Mouse (Mus musculus) erythroblast, embryonic 14.5 days (primary cell): Measurements from ENCODE around the gene Gm20547. TPM values are rescaled to one million over a fixed set of nuclear protein-coding genes. Genes with fewer than 3 reads are reported as not detected.

Experiments
- H3K27me3 ChIP-seq: 2 replicates; pipeline ENCODE4 v1.6.1; 2012; ENCODE audit warnings: inconsistent platforms; ENCODE audit not compliant: control insufficient read depth
- H3K36me3 ChIP-seq: 2 replicates; pipeline ENCODE4 v1.6.1; 2012; ENCODE audit warnings: mild to moderate bottlenecking, inconsistent platforms; ENCODE audit not compliant: control insufficient read depth
- H3K4me1 ChIP-seq: 2 replicates; pipeline ENCODE4 v1.6.1; 2012; ENCODE audit warnings: inconsistent platforms; ENCODE audit not compliant: control insufficient read depth
- H3K4me3 ChIP-seq: replicated peaks from 2 replicates; pipeline ENCODE3; 2012; ENCODE audit warnings: moderate library complexity, mild to moderate bottlenecking, inconsistent platforms
- H3K9me3 ChIP-seq: 2 replicates; pipeline ENCODE4 v1.6.1; 2012; ENCODE audit warnings: low read length, inconsistent platforms, mixed read lengths; ENCODE audit not compliant: control insufficient read depth
- GATA1 ChIP-seq: IDR thresholded peaks from 2 replicates; pipeline ENCODE4 v1.6.1; 2012; ENCODE audit warnings: low read length, inconsistent platforms, mixed read lengths
- TAL1 ChIP-seq: IDR thresholded peaks from 3 replicates; pipeline ENCODE4 v1.6.1; 2012; ENCODE audit warnings: low read length, inconsistent platforms, mixed read lengths
- polyA plus RNA-seq: library from polyadenylated mRNA; stranded (reverse); fragments of >175 nt; gene quantifications from 2 replicates; pipeline ENCODE4 v1.2.3, GENCODE M21; 2012

The Gm20547 gene
- polyA plus RNA-seq, result not detected in 2 replicates

GRCm38 (mm10) chr17:34881683-34882310, at the start of gene Gm20547:
Gene Gm20547 (minus strand): TSS chr17:34882042.
- no peak for TF ChIP-seq GATA1
- no peak for TF ChIP-seq TAL1
- no peaks in the 10 kb centered on the region for H3K36me3 ChIP-seq
- peak within 1 kb of the TSS; percentile 41 for H3K4me3 ChIP-seq
- H3K27me3 ChIP-seq, result no peaks in the 10 kb centered on the region
- peaks cover 30% of the 10 kb centered on the region for H3K4me1 ChIP-seq
- no peaks in the 10 kb centered on the region for H3K9me3 ChIP-seq

GRCm38 (mm10) chr17:34931061-34931734, 49.4 kb upstream of the Gm20547 start, which contains the start of gene Neu1:
Gene Neu1 (plus strand): TSS chr17:34931253.
- H3K27me3 ChIP-seq, result no peaks in the 10 kb centered on the region
- H3K36me3 ChIP-seq, result peaks cover 5% of the 10 kb centered on the region
- peaks cover 18% of the 10 kb centered on the region for H3K4me1 ChIP-seq
- TF ChIP-seq TAL1 (no peak), GATA1 (no peak)
- peak within 1 kb of the TSS; percentile 68 for H3K4me3 ChIP-seq
- H3K9me3 ChIP-seq, result no peaks in the 10 kb centered on the region

DNA sequence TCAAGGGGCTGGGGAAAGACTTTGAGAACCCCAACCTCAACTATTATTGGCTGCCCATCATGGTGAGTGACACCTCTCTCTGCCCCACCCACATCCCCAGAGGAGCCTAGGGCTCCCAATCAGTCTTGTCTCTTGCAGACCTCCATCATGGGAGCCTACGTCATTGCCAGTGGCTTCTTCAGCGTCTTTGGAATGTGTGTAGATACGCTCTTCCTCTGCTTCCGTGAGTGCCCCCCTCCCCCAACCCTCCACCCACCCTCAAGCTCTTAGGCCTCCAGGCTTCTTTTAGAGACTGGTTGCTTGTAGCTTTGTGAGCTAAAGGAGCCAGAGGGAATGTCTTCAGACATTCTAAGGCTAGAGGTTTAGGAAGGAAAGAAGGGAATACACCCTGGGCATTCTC, 47.0 kb upstream of the Gm20547 start:
- TF ChIP-seq TAL1, result no peak
- no peak for TF ChIP-seq GATA1

DNA sequence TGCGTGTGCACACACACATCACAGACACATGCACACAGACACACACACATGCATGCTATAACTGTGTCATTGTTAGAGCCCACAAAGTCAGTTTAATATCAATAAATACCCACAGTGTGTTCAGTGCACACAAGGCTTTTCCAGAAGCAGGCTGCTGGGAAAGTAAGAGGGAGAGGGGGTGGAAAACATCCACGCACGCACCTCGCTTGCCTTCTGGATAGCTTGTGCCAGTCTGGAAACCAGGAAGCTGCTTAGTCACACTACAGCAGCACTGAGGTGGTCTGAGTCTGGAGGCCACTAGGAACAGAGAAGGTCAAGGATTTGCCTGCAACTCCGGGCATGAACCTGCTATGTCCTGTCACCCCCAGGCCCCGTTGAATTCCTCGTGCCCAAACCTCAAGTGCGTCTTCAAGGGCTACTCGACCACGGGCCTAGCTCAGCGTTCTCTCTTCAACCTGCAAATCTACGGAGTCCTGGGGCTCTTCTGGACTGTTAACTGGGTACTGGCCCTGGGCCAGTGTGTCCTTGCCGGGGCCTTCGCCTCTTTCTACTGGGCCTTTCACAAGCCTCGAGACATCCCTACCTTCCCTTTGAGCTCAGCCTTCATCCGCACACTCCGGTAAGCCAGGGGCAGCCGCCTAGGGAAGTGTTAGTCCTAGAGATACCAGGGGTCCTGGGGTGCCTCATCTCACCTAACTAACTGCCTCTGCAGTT, 45.6 kb upstream of the Gm20547 start:
- TF ChIP-seq TAL1, result no peak
- TF ChIP-seq GATA1, result no peak
- H3K9me3 ChIP-seq, result no peaks in the 10 kb centered on the region
- H3K4me1 ChIP-seq, result peaks cover 15% of the 10 kb centered on the region
- H3K27me3 ChIP-seq, result no peaks in the 10 kb centered on the region
- no peak overlapping the region for H3K4me3 ChIP-seq
- no peaks in the 10 kb centered on the region for H3K36me3 ChIP-seq

More for the DNA sequence above, 47.0 kb upstream of the Gm20547 start:
- H3K4me3 ChIP-seq, result no peak overlapping the region
- H3K4me1 ChIP-seq, result peaks cover 15% of the 10 kb centered on the region
- no peaks in the 10 kb centered on the region for H3K36me3 ChIP-seq
- H3K27me3 ChIP-seq, result no peaks in the 10 kb centered on the region
- H3K9me3 ChIP-seq, result no peaks in the 10 kb centered on the region

- no peak overlapping the region for H3K4me3 ChIP-seq
- H3K9me3 ChIP-seq, result no peaks in the 10 kb centered on the region
- TF ChIP-seq GATA1 (no peak), TAL1 (no peak)
- H3K4me1 ChIP-seq, result no peaks in the 10 kb centered on the region; the same call in 1 of the 2 replicates
- H3K36me3 ChIP-seq, result no peaks in the 10 kb centered on the region
- H3K27me3 ChIP-seq, result no peaks in the 10 kb centered on the region
Observed at GRCm38 (mm10) chr17:34924258-34924657, 42.4 kb upstream of the Gm20547 start.

- Histone ChIP-seq H3K27me3 (no peaks in the 10 kb centered on the region), H3K4me3 (no peak overlapping the region), H3K4me1 (no peaks in the 10 kb centered on the region; the same call in 1 of the 2 replicates), H3K36me3 (no peaks in the 10 kb centered on the region), H3K9me3 (no peaks in the 10 kb centered on the region)
- TF ChIP-seq TAL1, result no peak
- TF ChIP-seq GATA1, result no peak
Observed at GRCm38 (mm10) chr17:34922939-34923338, 41.1 kb upstream of the Gm20547 start.

DNA sequence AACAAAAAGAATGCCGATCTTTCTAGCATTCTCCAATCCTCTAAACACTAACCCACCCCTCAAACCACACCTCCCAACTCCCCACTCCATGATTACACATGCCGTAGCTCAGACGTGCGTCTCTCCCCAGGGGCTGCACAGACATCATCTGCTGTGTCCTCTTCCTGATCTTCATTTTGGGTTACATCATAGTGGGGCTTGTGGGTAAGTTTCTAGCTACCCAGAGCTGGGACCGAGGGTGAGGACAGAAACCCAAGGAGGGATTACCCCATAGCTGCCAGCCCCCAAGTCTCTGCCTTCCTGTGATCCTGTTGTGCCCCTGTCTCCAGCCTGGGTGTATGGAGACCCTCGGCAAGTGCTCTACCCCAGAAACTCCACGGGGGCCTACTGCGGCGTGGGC, 35.3 kb upstream of the Gm20547 start:
- H3K9me3 ChIP-seq, result no peaks in the 10 kb centered on the region
- no peak overlapping the region for H3K4me3 ChIP-seq
- no peaks in the 10 kb centered on the region for H3K27me3 ChIP-seq
- peaks cover 16% of the 10 kb centered on the region for H3K36me3 ChIP-seq
- TF ChIP-seq GATA1 (no peak), TAL1 (no peak)
- H3K4me1 ChIP-seq, result peaks cover 1% of the 10 kb centered on the region

GRCm38 (mm10) chr17:34916316-34916715, 34.5 kb upstream of the Gm20547 start:
- no peaks in the 10 kb centered on the region for H3K9me3 ChIP-seq
- no peaks in the 10 kb centered on the region for H3K27me3 ChIP-seq
- no peak overlapping the region for H3K4me3 ChIP-seq
- no peak for TF ChIP-seq GATA1
- no peak for TF ChIP-seq TAL1
- peaks cover 25% of the 10 kb centered on the region for H3K36me3 ChIP-seq
- H3K4me1 ChIP-seq, result peaks cover 1% of the 10 kb centered on the region

DNA sequence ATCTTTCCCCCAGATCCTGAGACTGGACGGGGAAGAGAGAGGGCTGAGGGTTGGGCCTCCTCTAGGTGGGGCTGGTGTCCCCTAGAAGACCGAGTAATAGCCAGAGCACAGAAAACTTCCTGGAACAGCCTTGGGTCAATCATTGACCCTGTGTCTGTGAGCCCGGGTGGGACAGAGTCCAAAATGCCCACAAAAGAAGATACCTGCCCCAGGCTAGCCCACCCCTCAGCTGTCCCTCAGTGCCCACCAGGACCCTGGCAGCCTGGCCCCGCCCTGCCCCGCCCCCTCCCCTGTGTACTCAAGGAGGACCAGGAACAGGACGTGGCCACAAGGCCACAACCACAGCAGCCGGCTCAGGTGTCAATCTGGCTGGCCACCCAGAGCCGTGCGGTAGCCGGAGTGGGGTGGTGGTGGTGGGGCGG, 33.6 kb upstream of the Gm20547 start:
- H3K27me3 ChIP-seq, result no peaks in the 10 kb centered on the region
- peaks cover 4% of the 10 kb centered on the region for H3K4me1 ChIP-seq
- H3K9me3 ChIP-seq, result no peaks in the 10 kb centered on the region
- H3K4me3 ChIP-seq, result no peak overlapping the region
- TF ChIP-seq TAL1 (no peak), GATA1 (no peak)
- peaks cover 34% of the 10 kb centered on the region for H3K36me3 ChIP-seq
